Mouse (Mus musculus) stomach, embryonic 14.5 days (tissue): ENCODE measurements at regions not wholly inside any gene's neighbourhood (a gene's known extent, or its start where the extent isn't known, plus 50 kb on each side); places are given as distances from the start of the nearest gene placed in this dataset.

ENCODE experiments used
- ATAC-seq: fragments of 200-750 bp; cut with Nextera tagmentation; 2 replicates; pipeline ENCODE4 v1.8.0; 2017; ENCODE audit warnings: low read depth, moderate TSS enrichment; ENCODE audit not compliant: insufficient number of reproducible peaks, insufficient read depth, low FRiP score
- H3K27ac ChIP-seq: fragments of 300-500 bp; sonication (generic); 2 replicates; pipeline ENCODE4 v1.5.1; 2014; ENCODE audit warnings: mild to moderate bottlenecking, low read length, moderate library complexity, mixed read lengths
- H3K27me3 ChIP-seq: fragments of 300-500 bp; sonication (generic); 2 replicates; pipeline ENCODE4 v1.6.1; 2014; ENCODE audit warnings: low read length, control low read depth, mixed read lengths; ENCODE audit not compliant: control insufficient read depth, insufficient read depth
- H3K36me3 ChIP-seq: fragments of 300-500 bp; sonication (generic); 2 replicates; pipeline ENCODE4 v1.6.1; 2014; ENCODE audit warnings: mild to moderate bottlenecking, control low read depth, low read length, moderate library complexity, mixed read lengths; ENCODE audit not compliant: control insufficient read depth, insufficient read depth
- H3K4me1 ChIP-seq: fragments of 300-500 bp; sonication (generic); 2 replicates; pipeline ENCODE4 v1.6.1; 2014; ENCODE audit warnings: low read length, control low read depth, mixed read lengths; ENCODE audit not compliant: control insufficient read depth, insufficient read depth
- H3K4me2 ChIP-seq: fragments of 300-500 bp; sonication (generic); replicated peaks from 2 replicates; pipeline ENCODE4 v1.6.1; 2014; ENCODE audit warnings: low read depth, low read length, control low read depth
- H3K4me3 ChIP-seq: fragments of 300-500 bp; sonication (generic); 2 replicates; pipeline ENCODE4 v1.5.1; 2014; ENCODE audit warnings: low read depth, low read length, control low read depth
- H3K9ac ChIP-seq: fragments of 300-500 bp; sonication (generic); replicated peaks from 2 replicates; pipeline ENCODE4 v1.6.1; 2014; ENCODE audit warnings: low read depth, mild to moderate bottlenecking, control low read depth, low read length, moderate library complexity, mixed read lengths
- H3K9me3 ChIP-seq: fragments of 300-500 bp; sonication (generic); 2 replicates; pipeline ENCODE4 v1.6.1; 2016; ENCODE audit warnings: low read depth, low read length, control low read depth; ENCODE audit not compliant: control insufficient read depth
- WGBS: fragments of 180-500 bp; shearing (Covaris S2); extraction: QIAGEN DNeasy Blood & Tissue Kit; methylation state at CpG from one replicate; pipeline ENCODE4 v1.1.7; 2014; 5-methylcytosine and 5-hydroxymethylcytosine counted together

DNA sequence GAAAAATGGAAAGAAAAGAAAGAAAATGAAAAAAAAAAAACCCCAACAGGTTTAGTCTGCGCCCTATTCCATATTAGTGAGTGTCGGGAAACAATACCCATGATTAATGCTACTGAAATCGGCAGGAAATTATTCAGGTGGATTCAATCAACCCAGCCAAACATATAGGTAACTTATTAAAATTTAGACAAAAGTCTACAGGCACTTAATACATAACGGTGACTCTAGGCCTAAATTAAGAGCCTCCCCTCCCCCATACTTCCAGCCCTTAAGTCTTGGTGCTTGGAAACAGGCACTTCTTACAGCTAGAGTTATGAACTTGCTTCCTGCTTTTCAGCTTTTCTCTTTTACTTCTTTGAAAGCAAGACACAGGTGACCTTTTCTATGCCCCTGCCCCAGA is 74.7 kb upstream of the Spag17 start:
- Histone ChIP-seq H3K4me2 (no peak overlapping the region), H3K27me3 (no peaks in the 10 kb centered on the region), H3K4me3 (no peak overlapping the region), H3K27ac (no peak overlapping the region), H3K36me3 (no peaks in the 10 kb centered on the region), H3K4me1 (no peaks in the 10 kb centered on the region), H3K9ac (no peak overlapping the region), H3K9me3 (no peaks in the 10 kb centered on the region)
- ATAC-seq = no peak
- WGBS = 79% methylated on average over 4 of the region's 4 CpGs

DNA sequence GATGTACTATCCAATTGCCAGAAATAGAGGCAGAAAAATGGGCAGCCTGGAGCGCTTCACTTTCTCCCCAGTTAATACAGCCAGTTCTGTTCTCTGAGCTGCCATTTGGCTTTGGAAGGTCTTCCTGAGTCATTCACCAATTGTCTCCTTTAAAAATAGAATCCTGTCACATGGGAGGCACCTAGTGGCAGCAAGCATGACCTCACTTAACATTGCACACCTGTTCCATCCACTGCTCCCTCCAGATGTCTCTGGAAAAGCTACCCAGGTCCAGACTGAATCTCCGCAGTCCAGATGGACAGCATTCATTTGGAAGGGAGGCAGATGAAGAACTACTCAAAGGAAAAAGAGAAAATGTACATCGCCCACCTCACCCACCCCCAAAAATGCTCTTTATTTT is 73.9 kb upstream of the Spag17 start:
- Histone ChIP-seq H3K27me3 (no peaks in the 10 kb centered on the region), H3K4me3 (no peak overlapping the region), H3K9me3 (no peaks in the 10 kb centered on the region), H3K4me2 (no peak overlapping the region), H3K27ac (no peak overlapping the region), H3K9ac (no peak overlapping the region), H3K36me3 (no peaks in the 10 kb centered on the region), H3K4me1 (no peaks in the 10 kb centered on the region)
- WGBS = 85% methylated on average over 3 of the region's 3 CpGs
- no peak for ATAC-seq

DNA sequence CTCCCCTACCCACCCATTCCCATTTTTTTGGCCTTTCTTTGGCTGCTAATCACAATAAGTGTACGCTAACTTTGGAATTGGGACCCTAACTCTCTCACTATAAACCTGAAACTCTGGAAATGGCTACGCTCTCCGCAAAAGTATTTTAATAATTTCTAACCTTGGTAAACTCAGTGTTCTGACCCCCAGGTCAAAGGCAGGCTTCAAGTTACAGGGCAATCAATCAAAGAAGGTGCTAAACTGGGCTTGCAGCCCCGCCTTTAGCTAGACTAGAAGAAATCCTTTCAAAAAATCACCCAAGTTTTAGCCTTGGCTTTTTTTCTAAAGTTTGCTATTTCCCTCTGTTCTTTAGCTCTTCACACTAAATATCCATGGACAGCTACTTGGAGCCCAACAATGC is 72.4 kb upstream of the Spag17 start:
- no peak overlapping the region for H3K9ac ChIP-seq
- H3K9me3 ChIP-seq = no peaks in the 10 kb centered on the region
- 37% methylated on average over 4 of the region's 4 CpGs for WGBS
- H3K4me2 ChIP-seq = no peak overlapping the region
- no peak overlapping the region for H3K4me3 ChIP-seq
- H3K27ac ChIP-seq = no peak overlapping the region
- no peaks in the 10 kb centered on the region for H3K36me3 ChIP-seq
- no peaks in the 10 kb centered on the region for H3K27me3 ChIP-seq
- H3K4me1 ChIP-seq = no peaks in the 10 kb centered on the region
- no peak for ATAC-seq

DNA sequence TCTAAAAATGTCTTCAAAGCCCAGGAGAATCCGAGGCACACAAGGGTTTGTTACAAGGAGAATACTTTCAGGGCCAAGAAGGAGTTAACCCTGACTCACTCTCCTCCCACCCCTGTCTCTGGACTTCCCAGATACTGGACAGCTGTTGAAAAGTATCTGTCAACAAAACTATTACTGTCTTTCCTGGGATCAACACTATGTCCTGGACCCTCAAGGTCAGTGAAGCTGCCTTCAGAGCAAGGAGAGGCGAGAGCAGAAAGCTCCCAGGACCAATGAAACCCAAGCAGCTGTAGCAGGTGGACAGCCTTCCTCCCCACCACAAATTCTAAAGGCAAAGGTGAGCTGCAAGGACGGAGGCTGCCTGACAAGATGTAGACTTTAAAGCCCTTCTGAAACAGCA is 70.1 kb upstream of the Spag17 start:
- no peaks in the 10 kb centered on the region for H3K4me1 ChIP-seq
- no peaks in the 10 kb centered on the region for H3K9me3 ChIP-seq
- H3K4me2 ChIP-seq = no peak overlapping the region
- no peak overlapping the region for H3K9ac ChIP-seq
- no peak overlapping the region for H3K27ac ChIP-seq
- no peak for ATAC-seq
- H3K36me3 ChIP-seq = no peaks in the 10 kb centered on the region
- H3K4me3 ChIP-seq = no peak overlapping the region
- WGBS = 23% methylated on average over 3 of the region's 3 CpGs
- H3K27me3 ChIP-seq = no peaks in the 10 kb centered on the region

DNA sequence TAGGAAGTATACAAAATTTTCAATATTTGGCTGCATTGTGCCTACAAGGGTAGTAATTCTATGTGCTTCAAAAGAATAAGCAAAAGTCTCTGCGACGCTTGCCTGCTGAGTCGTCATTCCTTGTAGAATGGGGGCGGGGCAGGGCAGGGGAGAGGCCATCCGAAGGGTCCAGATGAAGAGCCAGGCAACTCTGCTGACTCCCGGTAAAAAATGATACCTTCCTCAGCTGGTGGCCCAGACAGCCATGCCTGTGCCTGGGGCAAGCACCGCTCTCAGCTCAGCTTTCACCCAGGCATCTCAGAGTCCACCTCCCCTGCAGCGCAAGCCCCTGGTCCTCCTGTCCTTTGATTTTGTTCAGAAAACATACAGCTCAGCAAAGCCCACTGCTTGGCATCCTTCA is 67.2 kb upstream of the Spag17 start:
- Histone ChIP-seq H3K4me1 (no peaks in the 10 kb centered on the region), H3K27me3 (no peaks in the 10 kb centered on the region), H3K9ac (no peak overlapping the region), H3K36me3 (no peaks in the 10 kb centered on the region), H3K9me3 (no peaks in the 10 kb centered on the region), H3K27ac (no peak overlapping the region), H3K4me3 (no peak overlapping the region), H3K4me2 (no peak overlapping the region)
- ATAC-seq = no peak
- WGBS = 17% methylated on average over 8 of the region's 8 CpGs

DNA sequence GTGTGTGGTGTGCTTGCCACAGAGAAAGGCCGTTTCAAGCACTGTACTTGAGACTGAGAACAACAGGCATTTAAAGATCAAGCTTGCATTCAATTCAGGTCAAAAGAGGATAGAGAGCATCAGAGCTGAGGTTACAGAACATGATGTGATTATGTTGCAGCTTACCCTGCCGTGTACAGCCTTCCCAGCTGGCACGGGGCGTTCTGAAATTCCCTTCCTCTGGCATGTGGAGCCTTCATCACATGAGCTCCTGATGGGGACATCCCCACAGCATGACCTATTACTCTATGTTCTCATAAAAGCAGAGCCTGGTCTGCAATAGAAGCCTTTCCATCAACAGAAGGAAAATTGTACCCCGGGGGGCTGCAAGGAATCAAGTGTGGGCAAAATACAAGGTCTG is 62.5 kb upstream of the Spag17 start:
- no peak for ATAC-seq
- no peak overlapping the region for H3K4me2 ChIP-seq
- H3K27me3 ChIP-seq = no peaks in the 10 kb centered on the region
- H3K4me1 ChIP-seq = no peaks in the 10 kb centered on the region
- no peaks in the 10 kb centered on the region for H3K36me3 ChIP-seq
- 85% methylated on average over 5 of the region's 5 CpGs for WGBS
- no peak overlapping the region for H3K9ac ChIP-seq
- H3K27ac ChIP-seq = no peak overlapping the region
- H3K4me3 ChIP-seq = no peak overlapping the region
- no peaks in the 10 kb centered on the region for H3K9me3 ChIP-seq

DNA sequence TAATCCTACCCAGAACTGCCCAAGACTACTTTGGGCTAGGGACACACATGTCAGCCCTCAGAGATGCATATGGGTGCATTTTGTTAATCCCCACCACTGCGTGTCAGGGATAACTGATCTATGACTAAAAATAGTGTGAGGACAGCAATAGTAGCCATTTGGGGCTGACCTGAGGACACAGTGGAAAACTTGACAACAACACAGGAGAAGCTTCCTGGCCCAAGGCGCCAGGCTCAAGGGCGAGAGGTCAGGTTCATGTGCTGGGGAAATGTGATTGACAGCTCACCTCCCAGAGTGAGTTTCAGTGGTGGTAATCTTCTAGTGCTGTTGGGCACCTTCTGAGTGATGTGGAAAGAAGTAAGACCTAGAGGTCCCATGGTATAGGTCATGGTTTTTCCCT is 62.0 kb upstream of the Spag17 start:
- no peak overlapping the region for H3K27ac ChIP-seq
- no peaks in the 10 kb centered on the region for H3K9me3 ChIP-seq
- no peak overlapping the region for H3K9ac ChIP-seq
- no peaks in the 10 kb centered on the region for H3K27me3 ChIP-seq
- no peak overlapping the region for H3K4me2 ChIP-seq
- no peaks in the 10 kb centered on the region for H3K36me3 ChIP-seq
- no peaks in the 10 kb centered on the region for H3K4me1 ChIP-seq
- no peak for ATAC-seq
- H3K4me3 ChIP-seq = no peak overlapping the region
- WGBS = 84% methylated on average over 3 of the region's 3 CpGs
